Mouse (Mus musculus) neural tube, embryonic 13.5 days (tissue): Measurements from ENCODE around the gene Kcnip4. TPM values are rescaled to one million over a fixed set of nuclear protein-coding genes. Genes with fewer than 3 reads are reported as not detected.

Experiments
- ATAC-seq: fragments of 200-750 bp; cut with Nextera tagmentation; 2 replicates; pipeline ENCODE4 v1.8.0; 2017; ENCODE audit warnings: low read depth, mild to moderate bottlenecking, moderate TSS enrichment, moderate library complexity
- H3K27ac ChIP-seq: fragments of 300-500 bp; sonication (generic); replicated peaks from 2 replicates; pipeline ENCODE4 v1.5.1; 2015; ENCODE audit warnings: moderate library complexity, mild to moderate bottlenecking, inconsistent platforms
- H3K27me3 ChIP-seq: fragments of 300-500 bp; sonication (generic); 2 replicates; pipeline ENCODE4 v1.6.1; 2015; ENCODE audit warnings: mild to moderate bottlenecking, inconsistent platforms
- H3K36me3 ChIP-seq: fragments of 300-500 bp; sonication (generic); 2 replicates; pipeline ENCODE4 v1.6.1; 2015; ENCODE audit warnings: mild to moderate bottlenecking, inconsistent platforms
- H3K4me1 ChIP-seq: fragments of 300-500 bp; sonication (generic); replicated peaks from 2 replicates; pipeline ENCODE4 v1.6.1; 2015; ENCODE audit warnings: inconsistent platforms
- H3K4me2 ChIP-seq: fragments of 300-500 bp; sonication (generic); 2 replicates; pipeline ENCODE4 v1.6.1; 2015; ENCODE audit warnings: inconsistent platforms, mild to moderate bottlenecking, moderate library complexity
- H3K4me3 ChIP-seq: fragments of 300-500 bp; sonication (generic); 2 replicates; pipeline ENCODE4 v1.5.1; 2015; ENCODE audit warnings: mild to moderate bottlenecking, inconsistent platforms
- H3K9ac ChIP-seq: fragments of 300-500 bp; sonication (generic); 2 replicates; pipeline ENCODE4 v1.6.1; 2015; ENCODE audit warnings: moderate library complexity, mild to moderate bottlenecking, inconsistent platforms
- H3K9me3 ChIP-seq: fragments of 300-500 bp; sonication (generic); 2 replicates; pipeline ENCODE4 v1.6.1; 2016; ENCODE audit warnings: inconsistent platforms
- WGBS: fragments of 180-500 bp; shearing (Covaris S2); methylation state at CpG from one replicate; pipeline ENCODE4 v1.1.7; 2015; 5-methylcytosine and 5-hydroxymethylcytosine counted together
- polyA plus RNA-seq: library from polyadenylated mRNA; unstranded; fragments of >200 nt; fragmentation: Nextera tagmentation; extraction: Ambion mirVana; gene quantifications from 2 replicates; pipeline ENCODE4 v1.2.1, GENCODE M21; 2015

Kcnip4 gene
- polyA plus RNA-seq, 1 experiment from 2014 or later: 9.1 TPM

GRCm38 (mm10) chr5:48599481-48600040, 925.1 kb downstream of the Kcnip4 start:
- Histone ChIP-seq H3K4me1 (peaks cover 9% of the 10 kb centered on the region), H3K27ac (no peak overlapping the region), H3K27me3 (0 out of 2 replicates have a peak, but pooled peaks cover 3% of the 10 kb centered on the region), H3K9me3 (no peaks in the 10 kb centered on the region), H3K9ac (peak overlapping the region; percentile 63), H3K4me2 (peak overlapping the region; percentile 62), H3K4me3 (peak overlapping the region; percentile 40), H3K36me3 (no peaks in the 10 kb centered on the region)
- ATAC-seq: peak; percentile 84
- 2% methylated on average over 12 of the region's 12 CpGs for WGBS

- ATAC-seq: no peak
- Histone ChIP-seq H3K9ac (no peak overlapping the region), H3K27me3 (no peaks in the 10 kb centered on the region), H3K36me3 (no peaks in the 10 kb centered on the region), H3K4me2 (no peak overlapping the region), H3K27ac (no peak overlapping the region), H3K4me3 (no peak overlapping the region), H3K9me3 (no peaks in the 10 kb centered on the region), H3K4me1 (no peaks in the 10 kb centered on the region)
Observed at GRCm38 (mm10) chr5:48588014-48588413, 936.7 kb downstream of the Kcnip4 start.

DNA sequence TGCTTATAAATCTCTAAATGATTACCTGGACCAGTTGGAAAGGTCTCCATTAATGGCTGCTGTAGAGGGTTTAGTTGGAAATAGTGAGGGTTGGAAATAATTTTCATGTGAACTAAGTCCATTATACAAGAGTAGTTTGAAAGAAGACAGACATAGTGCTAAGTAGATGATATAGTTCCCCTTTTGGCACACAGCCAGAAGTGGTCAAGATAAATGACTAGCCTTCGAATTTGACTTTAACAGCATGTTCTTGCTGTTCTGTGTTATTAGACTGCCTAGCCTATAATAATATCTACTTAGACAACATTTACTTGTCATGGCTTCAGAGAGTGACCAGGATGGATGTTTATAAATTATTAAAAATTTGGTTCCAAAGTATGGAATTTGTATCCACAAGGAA, 941.3 kb downstream of the Kcnip4 start:
- no peaks in the 10 kb centered on the region for H3K27me3 ChIP-seq
- no peak for ATAC-seq

DNA sequence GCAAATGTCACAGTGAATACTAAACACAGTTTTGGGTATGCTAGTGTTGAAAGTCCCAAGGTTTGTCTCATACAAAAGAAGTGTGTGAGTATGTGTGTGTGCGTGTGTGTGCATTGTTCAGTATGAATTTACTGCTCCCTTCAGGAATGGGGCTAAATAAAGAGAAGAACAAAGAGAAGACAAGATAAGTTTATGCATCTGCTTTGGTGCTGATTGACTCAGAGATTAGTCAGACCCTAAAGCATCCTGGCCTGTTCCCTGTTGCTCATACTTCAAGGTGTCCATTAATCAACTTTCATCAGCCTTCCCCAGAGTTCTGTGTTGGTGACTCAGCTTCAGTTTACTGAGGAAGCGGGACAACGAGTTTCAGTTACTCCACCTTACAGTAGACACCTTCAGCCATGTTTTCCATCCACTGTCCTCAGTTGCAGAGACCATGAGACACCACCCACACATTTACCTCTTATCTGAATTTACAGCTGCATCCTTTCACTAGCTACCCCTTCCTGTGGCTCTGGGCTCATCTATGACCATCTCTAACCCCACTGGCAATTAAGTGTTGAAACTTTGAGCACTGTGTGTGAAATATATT, 960.6 kb downstream of the Kcnip4 start:
- no peaks in the 10 kb centered on the region for H3K4me1 ChIP-seq
- H3K4me3 ChIP-seq: no peak overlapping the region
- H3K9ac ChIP-seq: no peak overlapping the region
- H3K27me3 ChIP-seq: no peaks in the 10 kb centered on the region
- no peaks in the 10 kb centered on the region for H3K9me3 ChIP-seq
- H3K27ac ChIP-seq: no peak overlapping the region
- 65% methylated on average over 3 of the region's 3 CpGs for WGBS
- H3K4me2 ChIP-seq: no peak overlapping the region
- H3K36me3 ChIP-seq: no peaks in the 10 kb centered on the region
- no peak for ATAC-seq

More for the DNA sequence above, 941.3 kb downstream of the Kcnip4 start:
- WGBS: 62% methylated on average over 1 of the region's 1 CpGs
- H3K4me2 ChIP-seq: no peak overlapping the region
- no peaks in the 10 kb centered on the region for H3K9me3 ChIP-seq
- H3K4me1 ChIP-seq: no peaks in the 10 kb centered on the region
- H3K36me3 ChIP-seq: no peaks in the 10 kb centered on the region
- H3K27ac ChIP-seq: no peak overlapping the region
- no peak overlapping the region for H3K9ac ChIP-seq
- no peak overlapping the region for H3K4me3 ChIP-seq

- H3K9ac ChIP-seq: no peak overlapping the region
- H3K9me3 ChIP-seq: no peaks in the 10 kb centered on the region
- H3K4me2 ChIP-seq: no peak overlapping the region
- H3K36me3 ChIP-seq: no peaks in the 10 kb centered on the region
- 88% methylated on average over 4 of the region's 4 CpGs for WGBS
- no peaks in the 10 kb centered on the region for H3K4me1 ChIP-seq
- no peak overlapping the region for H3K27ac ChIP-seq
- H3K4me3 ChIP-seq: no peak overlapping the region
- no peak for ATAC-seq
- H3K27me3 ChIP-seq: no peaks in the 10 kb centered on the region
Observed at GRCm38 (mm10) chr5:48551753-48552152, 973.0 kb downstream of the Kcnip4 start.

- Histone ChIP-seq H3K9me3 (no peaks in the 10 kb centered on the region), H3K27ac (no peak overlapping the region), H3K4me2 (no peak overlapping the region), H3K27me3 (no peaks in the 10 kb centered on the region), H3K4me3 (no peak overlapping the region), H3K9ac (no peak overlapping the region), H3K4me1 (no peaks in the 10 kb centered on the region; the same call in 1 of the 2 replicates), H3K36me3 (no peaks in the 10 kb centered on the region)
- WGBS: 90% methylated on average over 3 of the region's 3 CpGs
- no peak for ATAC-seq
Observed at GRCm38 (mm10) chr5:48545825-48546224, 978.9 kb downstream of the Kcnip4 start.

GRCm38 (mm10) chr5:48544784-48545734, 979.6 kb downstream of the Kcnip4 start:
- Histone ChIP-seq H3K9ac (no peak overlapping the region), H3K4me2 (no peak overlapping the region), H3K9me3 (no peaks in the 10 kb centered on the region), H3K27me3 (no peaks in the 10 kb centered on the region), H3K27ac (no peak overlapping the region), H3K36me3 (no peaks in the 10 kb centered on the region), H3K4me3 (no peak overlapping the region), H3K4me1 (no peaks in the 10 kb centered on the region; the same call in 1 of the 2 replicates)
- peak; percentile 56; the same call in 1 of the 2 replicates for ATAC-seq
- WGBS: 26% methylated on average over 5 of the region's 5 CpGs

GRCm38 (mm10) chr5:48518035-48518434, 1006.7 kb downstream of the Kcnip4 start:
- no peak overlapping the region for H3K27ac ChIP-seq
- no peaks in the 10 kb centered on the region for H3K9me3 ChIP-seq
- no peak overlapping the region for H3K4me2 ChIP-seq
- no peaks in the 10 kb centered on the region for H3K4me1 ChIP-seq
- H3K9ac ChIP-seq: no peak overlapping the region
- no peaks in the 10 kb centered on the region for H3K27me3 ChIP-seq
- WGBS: 67% methylated on average over 4 of the region's 4 CpGs
- H3K36me3 ChIP-seq: no peaks in the 10 kb centered on the region
- ATAC-seq: no peak
- H3K4me3 ChIP-seq: no peak overlapping the region

GRCm38 (mm10) chr5:48513354-48513753, 1011.4 kb downstream of the Kcnip4 start:
- no peaks in the 10 kb centered on the region for H3K27me3 ChIP-seq
- no peak overlapping the region for H3K27ac ChIP-seq
- H3K36me3 ChIP-seq: no peaks in the 10 kb centered on the region
- H3K4me3 ChIP-seq: no peak overlapping the region
- no peaks in the 10 kb centered on the region for H3K4me1 ChIP-seq
- H3K9ac ChIP-seq: no peak overlapping the region
- no peak for ATAC-seq
- H3K4me2 ChIP-seq: no peak overlapping the region
- 35% methylated on average over 1 of the region's 1 CpGs for WGBS
- H3K9me3 ChIP-seq: no peaks in the 10 kb centered on the region

DNA sequence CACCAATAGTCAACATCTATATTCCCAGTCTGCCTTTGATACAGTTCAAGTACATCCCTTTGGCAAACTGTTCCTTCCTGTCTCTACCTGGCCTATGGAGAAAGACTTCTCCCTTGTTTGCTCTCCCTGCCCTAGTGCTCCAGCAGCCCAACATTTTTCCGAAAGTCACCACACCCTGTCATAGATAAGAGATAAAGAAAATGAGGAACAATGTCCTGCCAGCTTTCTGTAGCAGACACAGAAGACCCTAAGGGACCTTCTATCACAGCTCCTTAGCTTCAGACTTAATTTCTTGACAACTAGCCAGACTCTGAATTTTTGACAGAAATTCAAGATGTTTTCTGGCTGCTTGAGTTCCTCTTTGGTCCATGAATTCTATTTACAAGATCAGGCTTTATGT, 1013.4 kb downstream of the Kcnip4 start:
- no peak overlapping the region for H3K4me2 ChIP-seq
- H3K4me1 ChIP-seq: no peaks in the 10 kb centered on the region
- H3K9ac ChIP-seq: no peak overlapping the region
- H3K9me3 ChIP-seq: no peaks in the 10 kb centered on the region
- no peaks in the 10 kb centered on the region for H3K27me3 ChIP-seq
- H3K36me3 ChIP-seq: no peaks in the 10 kb centered on the region
- 86% methylated on average over 1 of the region's 1 CpGs for WGBS
- no peak for ATAC-seq
- no peak overlapping the region for H3K27ac ChIP-seq
- H3K4me3 ChIP-seq: no peak overlapping the region

DNA sequence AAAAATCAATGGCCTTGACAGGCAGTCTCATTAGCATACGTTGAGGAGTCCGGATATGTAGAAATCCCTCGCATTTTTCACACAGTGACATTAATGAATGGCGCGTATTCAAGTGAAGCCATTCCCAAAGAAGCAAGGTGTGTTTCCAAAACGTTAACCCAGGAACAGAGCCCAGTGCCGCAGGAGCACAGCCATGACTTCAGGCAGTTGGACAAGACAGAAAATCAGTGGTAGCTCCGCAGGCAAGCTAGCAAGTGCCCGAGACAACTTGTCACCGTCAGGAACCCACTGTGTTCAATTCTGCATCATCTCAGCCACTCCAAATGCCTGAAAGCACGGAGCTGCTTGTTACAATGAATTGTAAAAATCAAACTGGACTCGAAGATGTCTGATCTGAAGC, 1014.5 kb downstream of the Kcnip4 start:
- Histone ChIP-seq H3K36me3 (no peaks in the 10 kb centered on the region), H3K27ac (no peak overlapping the region), H3K4me3 (no peak overlapping the region), H3K4me2 (no peak overlapping the region), H3K4me1 (no peaks in the 10 kb centered on the region), H3K9me3 (no peaks in the 10 kb centered on the region), H3K9ac (no peak overlapping the region), H3K27me3 (no peaks in the 10 kb centered on the region)
- 67% methylated on average over 12 of the region's 12 CpGs for WGBS
- ATAC-seq: no peak

- Histone ChIP-seq H3K36me3 (no peaks in the 10 kb centered on the region), H3K9me3 (no peaks in the 10 kb centered on the region), H3K27me3 (no peaks in the 10 kb centered on the region), H3K27ac (no peak overlapping the region), H3K4me1 (no peaks in the 10 kb centered on the region), H3K9ac (no peak overlapping the region), H3K4me3 (no peak overlapping the region), H3K4me2 (no peak overlapping the region)
- no peak for ATAC-seq
- WGBS: 73% methylated on average over 18 of the region's 18 CpGs
Observed at GRCm38 (mm10) chr5:48509194-48509930, 1015.3 kb downstream of the Kcnip4 start.
